Mouse (Mus musculus) liver (tissue): ENCODE measurements around the gene 4930568D16Rik.

ENCODE experiments used
- DNase-seq: peaks from one replicate; pipeline ENCODE4 v3.0.0-alpha.2; 2020; ENCODE audit warnings: mixed read lengths

Gene 4930568D16Rik

GRCm38 (mm10) chr2:35367629-35368028 lies at the start of gene 4930568D16Rik:
Gene 4930568D16Rik, minus strand, starts transcription at chr2:35367729.
- no peak for DNase-seq

- DNase-seq: peak; percentile 21
Observed at GRCm38 (mm10) chr2:35417231-35417630, 49.7 kb upstream of the 4930568D16Rik start.

GRCm38 (mm10) chr2:35416473-35416872 lies 48.9 kb upstream of the 4930568D16Rik start:
- DNase-seq: no peak

DNA sequence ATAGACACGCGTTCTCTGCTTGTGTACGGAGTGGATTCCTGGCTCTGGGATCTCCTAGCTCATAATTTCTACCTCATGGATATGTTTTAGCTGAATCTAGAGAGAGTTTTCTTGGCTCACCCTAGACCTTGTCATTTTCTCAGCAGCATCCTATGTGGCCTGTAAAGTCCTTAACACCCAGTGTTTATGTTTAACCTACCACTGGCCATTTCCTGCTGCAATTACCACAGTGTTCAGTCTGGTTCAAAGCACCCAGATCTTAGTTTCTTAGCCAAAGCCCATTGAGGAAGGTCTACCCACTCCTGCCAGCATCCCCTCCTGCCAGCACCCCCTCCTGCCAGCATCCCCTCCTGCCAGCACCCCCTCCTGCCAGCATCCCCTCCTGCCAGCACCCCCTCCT lies 45.3 kb upstream of the 4930568D16Rik start:
- DNase-seq: no peak

DNA sequence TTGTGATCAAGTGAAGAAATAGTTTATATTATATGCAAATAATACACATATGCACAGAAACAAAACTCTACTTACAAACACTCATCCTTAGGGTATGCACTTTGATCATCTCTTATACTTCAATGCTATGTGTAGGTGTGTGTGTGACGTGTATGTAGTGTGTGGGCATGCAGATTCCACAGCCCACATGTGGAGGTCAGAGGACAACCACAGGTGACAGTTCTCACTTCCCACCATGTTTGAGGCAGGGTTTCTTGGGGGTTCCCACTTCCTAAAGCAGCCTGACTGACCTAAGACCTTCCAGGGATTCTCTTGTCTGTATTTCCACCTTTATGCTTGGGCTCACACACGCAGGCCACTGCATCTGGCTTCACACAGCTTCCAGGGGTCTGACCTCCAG lies 44.7 kb upstream of the 4930568D16Rik start:
- DNase-seq: no peak

DNA sequence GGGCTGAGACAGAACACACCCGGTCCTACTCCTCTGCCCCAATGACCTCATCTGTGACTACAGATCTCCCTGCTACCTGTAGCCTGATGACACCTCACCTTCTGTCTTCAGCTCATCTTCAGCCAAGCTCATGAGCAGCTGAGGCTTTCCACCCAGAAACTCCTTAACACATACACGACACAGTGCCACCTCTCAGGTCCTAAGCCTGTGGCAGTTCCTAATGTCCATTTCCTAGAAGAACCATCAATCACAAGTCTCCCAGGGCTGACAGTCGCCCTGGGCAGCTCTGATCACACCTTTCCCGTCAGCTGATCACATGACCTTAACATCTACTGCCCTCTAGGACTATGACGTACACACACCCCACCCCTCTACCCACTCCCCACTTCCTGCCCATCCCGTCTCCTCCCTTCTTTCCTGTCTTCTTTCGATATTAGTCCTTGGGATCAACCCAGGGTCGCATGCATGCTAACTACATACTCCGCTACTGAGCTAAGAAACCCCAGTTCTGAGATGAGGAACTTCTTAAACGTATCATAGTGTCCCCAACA lies 44.2 kb upstream of the 4930568D16Rik start:
- DNase-seq: no peak

DNA sequence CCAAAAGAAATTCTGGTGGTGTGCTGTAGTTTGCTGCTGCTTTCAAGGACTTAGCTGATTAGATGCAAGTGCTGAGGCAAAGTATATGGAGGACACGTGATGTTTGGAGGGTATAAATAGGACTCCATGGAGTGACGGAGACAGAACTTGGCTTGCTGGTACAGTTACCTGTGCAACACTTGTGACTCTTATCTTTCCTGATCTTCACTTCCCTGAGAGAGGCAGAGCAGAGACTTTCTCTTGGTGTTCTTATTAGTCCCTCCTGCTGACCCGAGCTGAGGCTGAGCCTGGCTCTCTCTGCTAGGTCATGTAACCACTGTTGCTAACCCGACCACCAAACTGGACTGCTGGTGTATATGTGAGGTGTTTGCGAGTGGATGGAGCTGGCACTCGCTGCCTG lies 41.9 kb upstream of the 4930568D16Rik start:
- DNase-seq: peak; percentile 1

GRCm38 (mm10) chr2:35408409-35409110 lies 41.0 kb upstream of the 4930568D16Rik start:
- no peak for DNase-seq

- DNase-seq: no peak
Observed at GRCm38 (mm10) chr2:35407878-35408277, 40.3 kb upstream of the 4930568D16Rik start.

- no peak for DNase-seq
Observed at GRCm38 (mm10) chr2:35407266-35407665, 39.7 kb upstream of the 4930568D16Rik start.

DNA sequence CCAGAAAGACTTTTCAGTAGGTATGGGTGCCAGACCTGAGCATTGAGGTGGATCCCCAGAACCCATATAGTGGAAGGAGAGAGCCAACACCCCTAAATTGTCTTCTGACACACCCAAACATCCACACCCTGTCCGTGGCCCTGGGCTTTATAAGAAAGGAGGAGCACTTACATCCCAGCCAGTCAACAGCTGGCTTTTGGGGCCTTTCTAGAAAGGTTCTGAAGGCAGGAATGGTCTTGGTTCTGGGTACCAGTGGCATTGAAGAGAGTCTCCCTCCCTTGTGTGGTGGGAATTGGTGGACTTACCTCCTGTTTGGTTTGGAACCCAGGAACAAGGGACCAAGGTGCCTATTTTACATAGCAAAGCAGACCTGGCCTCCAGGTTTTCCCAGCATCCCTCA lies 39.1 kb upstream of the 4930568D16Rik start:
- DNase-seq: no peak

DNA sequence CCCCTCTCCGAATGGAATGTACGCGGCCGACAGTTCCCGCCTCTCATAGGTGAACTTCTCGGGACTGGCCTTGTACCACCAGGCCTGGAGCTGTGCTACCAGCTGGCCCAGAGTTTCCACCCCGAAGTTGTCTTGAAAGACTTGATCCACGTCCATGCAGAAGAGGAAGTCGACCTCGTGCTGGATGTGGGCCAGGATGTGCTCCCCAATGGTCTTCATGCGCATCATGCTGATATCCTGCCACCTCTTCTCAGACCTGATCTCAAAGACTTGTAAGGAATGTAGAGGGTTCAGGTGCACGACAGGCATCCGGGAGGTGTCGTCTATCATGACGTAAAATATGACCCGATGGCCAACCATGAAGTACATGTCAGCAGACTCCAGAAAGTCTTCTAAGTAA lies 34.9 kb upstream of the 4930568D16Rik start:
- no peak for DNase-seq

DNA sequence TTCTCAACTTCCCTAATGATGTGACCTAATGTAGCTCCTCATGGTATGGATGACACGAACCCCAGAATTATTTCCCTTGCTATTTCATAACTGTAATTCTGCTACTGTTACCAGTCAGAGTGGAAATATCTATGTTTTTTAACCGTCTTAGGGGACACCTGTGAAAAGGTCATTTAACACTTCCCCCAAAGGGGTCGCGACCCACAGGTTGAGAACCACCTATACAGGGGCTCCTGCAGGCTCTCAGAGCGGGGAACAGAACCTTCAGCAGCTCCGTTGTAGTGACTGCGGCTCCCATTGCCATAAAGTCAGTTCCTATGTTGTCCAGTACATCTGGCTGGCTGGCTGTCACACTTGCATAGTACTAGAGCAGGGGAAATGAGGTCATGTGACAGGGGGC lies 33.2 kb upstream of the 4930568D16Rik start:
- DNase-seq: no peak

DNA sequence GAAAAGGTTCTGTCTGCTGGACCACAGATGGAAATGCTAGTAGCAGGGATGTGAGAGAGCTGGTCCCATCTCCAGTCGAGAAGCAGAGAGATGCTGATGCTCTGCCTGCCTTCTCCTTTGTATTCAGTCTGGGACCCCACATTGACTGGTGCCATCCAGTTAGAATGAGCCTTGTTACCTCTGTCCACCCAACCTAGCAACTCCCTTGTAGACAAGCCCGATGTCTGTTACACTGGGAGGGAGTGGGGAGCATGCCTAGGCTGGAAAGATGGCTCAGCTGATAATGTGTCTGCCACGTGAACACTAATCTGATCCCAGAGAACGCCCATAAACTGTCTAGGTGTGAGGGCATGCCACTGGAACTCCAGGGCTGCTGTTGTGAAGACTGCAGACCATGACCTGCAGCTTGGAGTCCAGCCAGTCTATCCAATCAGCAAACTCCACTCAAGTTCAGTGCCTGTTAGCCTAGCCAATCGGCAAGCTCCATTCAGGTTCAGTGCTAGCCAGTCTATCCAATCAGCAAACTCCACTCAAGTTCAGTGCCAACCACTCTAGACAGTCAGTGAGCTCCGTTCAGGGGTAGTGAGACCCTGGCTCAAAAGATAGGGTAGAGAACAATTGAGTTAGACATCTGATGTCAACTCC lies 30.8 kb upstream of the 4930568D16Rik start:
- no peak for DNase-seq

- peak; percentile 61 for DNase-seq
Observed at GRCm38 (mm10) chr2:35397590-35398173, 30.2 kb upstream of the 4930568D16Rik start.

GRCm38 (mm10) chr2:35397096-35397495 lies 29.6 kb upstream of the 4930568D16Rik start, which contains the start of gene 4930402F06Rik:
Gene 4930402F06Rik, minus strand, starts transcription at chr2:35397175.
- no peak for DNase-seq

DNA sequence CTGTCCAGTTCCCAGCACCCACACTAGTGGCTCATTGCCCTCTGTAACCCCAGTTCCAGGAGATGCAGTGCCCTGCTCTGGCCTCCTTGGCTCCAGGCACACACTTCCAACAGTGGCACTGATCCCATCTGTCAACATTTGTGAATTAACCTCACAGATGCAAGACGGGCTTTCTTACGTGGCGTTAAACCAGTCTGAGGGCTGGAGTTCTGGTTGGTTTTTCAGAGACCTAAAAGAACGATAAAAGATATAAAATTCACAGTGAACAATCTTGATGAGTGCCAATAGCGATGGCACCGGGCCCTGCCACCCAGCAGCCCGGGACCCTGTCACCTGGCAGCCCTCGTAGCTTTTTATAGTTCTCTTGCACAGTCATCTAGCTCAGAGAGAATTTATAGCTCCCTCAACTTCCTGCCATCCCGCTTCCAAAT lies 17.9 kb upstream of the 4930568D16Rik start:
- DNase-seq: no peak

- DNase-seq: no peak
Observed at GRCm38 (mm10) chr2:35379306-35379705, 11.8 kb upstream of the 4930568D16Rik start.

DNA sequence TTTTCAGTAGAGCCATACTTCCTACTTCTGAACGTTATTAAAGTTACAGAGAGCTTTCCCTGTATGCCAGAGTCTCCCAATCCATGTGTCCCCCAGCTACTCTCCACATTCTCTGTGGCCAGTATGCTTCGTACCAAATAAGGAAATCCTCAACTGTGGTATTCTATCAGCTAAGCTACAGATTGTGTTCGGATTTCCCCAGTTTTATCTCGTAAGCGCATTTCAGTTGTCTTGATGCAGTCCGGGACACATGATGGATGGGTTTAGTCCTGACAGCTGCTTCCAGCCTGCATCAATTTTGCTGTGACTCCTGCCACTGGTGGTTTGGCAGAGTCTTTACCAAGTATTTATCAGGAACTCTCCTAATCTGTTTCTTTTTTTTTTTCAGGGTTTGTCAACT lies 10.1 kb upstream of the 4930568D16Rik start:
- DNase-seq: no peak

GRCm38 (mm10) chr2:35373003-35373402 lies 5.5 kb upstream of the 4930568D16Rik start:
- peak; percentile 64 for DNase-seq

GRCm38 (mm10) chr2:35370686-35371085 lies 3.2 kb upstream of the 4930568D16Rik start:
- DNase-seq: no peak

- no peak for DNase-seq
Observed at GRCm38 (mm10) chr2:35349184-35349583, 18.3 kb downstream of the 4930568D16Rik start.

- DNase-seq: no peak
Observed at GRCm38 (mm10) chr2:35345984-35346383, 21.5 kb downstream of the 4930568D16Rik start.

- no peak for DNase-seq
Observed at GRCm38 (mm10) chr2:35342605-35343004, 24.9 kb downstream of the 4930568D16Rik start.
